Mouse (Mus musculus): ENCODE data around the gene Wdr47. TPM values are rescaled to one million over a fixed set of nuclear protein-coding genes. Genes with fewer than 3 reads are reported as not detected.

Gene Wdr47
- polyA plus RNA-seq, 1 experiment from 2014 or later, result 8.1 TPM

Small RNA genes lying within 50 kb of the gene (microRNA-seq; reads per million reads assigned to microRNA genes)
- not detected for gene Gm22860 (ENCODE audit: borderline number of aligned reads)

Other genes starting within 250 kb of the Wdr47 start
- 0.23 and 0.29 TPM in 2 replicates for gene Mybphl, start 226.4 kb upstream of the Wdr47 start, polyA plus RNA-seq (2015; fragmentation: Nextera tagmentation; extraction: Ambion mirVana)
- gene Psrc1, start 207.4 kb upstream of the Wdr47 start, polyA plus RNA-seq (2015; fragmentation: Nextera tagmentation; extraction: Ambion mirVana), result 16.7 and 17.1 TPM in 2 replicates
- gene Celsr2, start 175.7 kb upstream of the Wdr47 start, polyA plus RNA-seq (2015; fragmentation: Nextera tagmentation; extraction: Ambion mirVana), result 2.2 and 3.4 TPM in 2 replicates
- gene Sars, start 146.1 kb upstream of the Wdr47 start, polyA plus RNA-seq (2015; fragmentation: Nextera tagmentation; extraction: Ambion mirVana), result 122 and 127 TPM in 2 replicates
- gene 1700013F07Rik, start 57.1 kb upstream of the Wdr47 start, polyA plus RNA-seq (2015; fragmentation: Nextera tagmentation; extraction: Ambion mirVana), result 0.22 TPM in 1 of 2 replicates, not detected in the other
- gene 5330417C22Rik, start 54.7 kb upstream of the Wdr47 start, polyA plus RNA-seq (2015; fragmentation: Nextera tagmentation; extraction: Ambion mirVana), result 1.0 and 1.2 TPM in 2 replicates
- 31.3 and 32.0 TPM in 2 replicates for gene Tmem167b, start 28.8 kb upstream of the Wdr47 start, polyA plus RNA-seq (2015; fragmentation: Nextera tagmentation; extraction: Ambion mirVana)
- gene Taf13, start 19.6 kb upstream of the Wdr47 start, polyA plus RNA-seq (2015; fragmentation: Nextera tagmentation; extraction: Ambion mirVana), result 45.5 and 48.4 TPM in 2 replicates
- gene Clcc1, start 62.6 kb downstream of the Wdr47 start, polyA plus RNA-seq (2015; fragmentation: Nextera tagmentation; extraction: Ambion mirVana), result 71.5 and 75.4 TPM in 2 replicates
- gene Gpsm2, start 131.0 kb downstream of the Wdr47 start, polyA plus RNA-seq (2015; fragmentation: Nextera tagmentation; extraction: Ambion mirVana), result 29.6 and 34.4 TPM in 2 replicates
- 0.06 and 0.07 TPM in 2 replicates for gene Aknad1, start 148.4 kb downstream of the Wdr47 start, polyA plus RNA-seq (2015; fragmentation: Nextera tagmentation; extraction: Ambion mirVana)
- 43.5 and 51.6 TPM in 2 replicates for gene Stxbp3, start 249.2 kb downstream of the Wdr47 start, polyA plus RNA-seq (2015; fragmentation: Nextera tagmentation; extraction: Ambion mirVana)